Mouse (Mus musculus): ENCODE measurements around the gene Mrps12. TPM values are rescaled to one million over a fixed set of nuclear protein-coding genes. Genes with fewer than 3 reads are reported as not detected.
A peak's percentile ranks its signal among the peaks of the same experiment; 100 is the strongest.

Mrps12 gene
- polyA plus RNA-seq, 1 experiment from 2014 or later = 119 TPM

GRCm38 (mm10) chr7:28780067-28780658, 38.5 kb upstream of the Mrps12 start:
- Histone ChIP-seq H3K27ac (replicated peaks; ENCODE audit: low read depth, low read length) (peak overlapping the region; percentile 67; the same call in 1 of the 2 replicates), H3K4me3 (ENCODE audit: low read depth, low read length) (no peak overlapping the region), H3K9ac (ENCODE audit: low read depth, low read length) (0 out of 2 replicates have a peak overlapping the region, but pooled peaks have one; percentile 45), H3K4me1 (ENCODE audit: control insufficient read depth, insufficient read depth, low read length) (peaks cover 4% of the 10 kb centered on the region), H3K36me3 (ENCODE audit: control insufficient read depth, insufficient read depth, low read length) (peaks cover 32% of the 10 kb centered on the region; the same call in 1 of the 2 replicates), H3K9me3 (ENCODE audit: control insufficient read depth, low read length) (no peaks in the 10 kb centered on the region), H3K27me3 (replicated peaks; ENCODE audit: control insufficient read depth, insufficient read depth, low read length) (no peaks in the 10 kb centered on the region), H3K4me2 (ENCODE audit: low read depth, low read length) (no peak overlapping the region)
- ATAC-seq (ENCODE audit: low read depth) (peak; percentile 73), DNase-seq (ENCODE audit: low spot score) (peak; percentile 96)
- 43% methylated on average over 6 of the region's 6 CpGs for WGBS

- DNase-seq (ENCODE audit: low spot score) (no peak), ATAC-seq (ENCODE audit: low read depth) (no peak)
- Histone ChIP-seq H3K4me1 (ENCODE audit: control insufficient read depth, insufficient read depth, low read length) (peaks cover 4% of the 10 kb centered on the region), H3K27ac (replicated peaks; ENCODE audit: low read depth, low read length) (no peak overlapping the region), H3K27me3 (replicated peaks; ENCODE audit: control insufficient read depth, insufficient read depth, low read length) (no peaks in the 10 kb centered on the region), H3K4me3 (ENCODE audit: low read depth, low read length) (no peak overlapping the region), H3K36me3 (ENCODE audit: control insufficient read depth, insufficient read depth, low read length) (peaks cover 34% of the 10 kb centered on the region), H3K4me2 (ENCODE audit: low read depth, low read length) (no peak overlapping the region), H3K9ac (ENCODE audit: low read depth, low read length) (no peak overlapping the region), H3K9me3 (ENCODE audit: control insufficient read depth, low read length) (no peaks in the 10 kb centered on the region)
- WGBS = 84% methylated on average over 9 of the region's 9 CpGs
Measured at GRCm38 (mm10) chr7:28778825-28779224, 37.2 kb upstream of the Mrps12 start.

GRCm38 (mm10) chr7:28775129-28775528, 33.5 kb upstream of the Mrps12 start:
- Histone ChIP-seq H3K9me3 (ENCODE audit: control insufficient read depth, low read length) (no peaks in the 10 kb centered on the region), H3K4me2 (ENCODE audit: low read depth, low read length) (no peak overlapping the region), H3K4me3 (ENCODE audit: low read depth, low read length) (no peak overlapping the region), H3K27ac (replicated peaks; ENCODE audit: low read depth, low read length) (no peak overlapping the region), H3K36me3 (ENCODE audit: control insufficient read depth, insufficient read depth, low read length) (peaks cover 34% of the 10 kb centered on the region), H3K27me3 (replicated peaks; ENCODE audit: control insufficient read depth, insufficient read depth, low read length) (no peaks in the 10 kb centered on the region), H3K4me1 (ENCODE audit: control insufficient read depth, insufficient read depth, low read length) (peaks cover under 1% of the 10 kb centered on the region), H3K9ac (ENCODE audit: low read depth, low read length) (no peak overlapping the region)
- peak; percentile 69 for DNase-seq (ENCODE audit: low spot score)
- WGBS = 77% methylated on average over 7 of the region's 7 CpGs
- no peak for ATAC-seq (ENCODE audit: low read depth)

GRCm38 (mm10) chr7:28774164-28774563, 32.5 kb upstream of the Mrps12 start:
- WGBS = 38% methylated on average over 12 of the region's 12 CpGs
- ATAC-seq (ENCODE audit: low read depth) = peak; percentile 77
- peaks cover 34% of the 10 kb centered on the region for H3K36me3 ChIP-seq (ENCODE audit: control insufficient read depth, insufficient read depth, low read length)
- H3K27ac ChIP-seq (replicated peaks; ENCODE audit: low read depth, low read length) = 0 out of 2 replicates have a peak overlapping the region, but pooled peaks have one; percentile 21
- H3K4me2 ChIP-seq (ENCODE audit: low read depth, low read length) = no peak overlapping the region
- no peak overlapping the region; the same call in 1 of the 2 replicates for H3K9ac ChIP-seq (ENCODE audit: low read depth, low read length)
- DNase-seq (ENCODE audit: low spot score) = peak; percentile 81
- H3K4me3 ChIP-seq (ENCODE audit: low read depth, low read length) = no peak overlapping the region
- no peaks in the 10 kb centered on the region for H3K9me3 ChIP-seq (ENCODE audit: control insufficient read depth, low read length)
- no peaks in the 10 kb centered on the region for H3K4me1 ChIP-seq (ENCODE audit: control insufficient read depth, insufficient read depth, low read length)
- no peaks in the 10 kb centered on the region for H3K27me3 ChIP-seq (replicated peaks; ENCODE audit: control insufficient read depth, insufficient read depth, low read length)

- 64% methylated on average over 3 of the region's 3 CpGs for WGBS
- ATAC-seq (ENCODE audit: low read depth) = no peak
- Histone ChIP-seq H3K27me3 (replicated peaks; ENCODE audit: control insufficient read depth, insufficient read depth, low read length) (no peaks in the 10 kb centered on the region), H3K27ac (replicated peaks; ENCODE audit: low read depth, low read length) (no peak overlapping the region), H3K9ac (ENCODE audit: low read depth, low read length) (no peak overlapping the region), H3K4me3 (ENCODE audit: low read depth, low read length) (no peak overlapping the region), H3K4me2 (ENCODE audit: low read depth, low read length) (no peak overlapping the region), H3K36me3 (ENCODE audit: control insufficient read depth, insufficient read depth, low read length) (peaks cover 26% of the 10 kb centered on the region), H3K4me1 (ENCODE audit: control insufficient read depth, insufficient read depth, low read length) (no peaks in the 10 kb centered on the region), H3K9me3 (ENCODE audit: control insufficient read depth, low read length) (no peaks in the 10 kb centered on the region)
- DNase-seq (ENCODE audit: low spot score) = no peak
Measured at GRCm38 (mm10) chr7:28773163-28773562, 31.5 kb upstream of the Mrps12 start.

- WGBS = 92% methylated on average over 11 of the region's 11 CpGs
- Histone ChIP-seq H3K4me3 (ENCODE audit: low read depth, low read length) (no peak overlapping the region), H3K27me3 (replicated peaks; ENCODE audit: control insufficient read depth, insufficient read depth, low read length) (no peaks in the 10 kb centered on the region), H3K36me3 (ENCODE audit: control insufficient read depth, insufficient read depth, low read length) (peaks cover 22% of the 10 kb centered on the region), H3K4me1 (ENCODE audit: control insufficient read depth, insufficient read depth, low read length) (peaks cover 7% of the 10 kb centered on the region), H3K9ac (ENCODE audit: low read depth, low read length) (no peak overlapping the region), H3K9me3 (ENCODE audit: control insufficient read depth, low read length) (no peaks in the 10 kb centered on the region), H3K4me2 (ENCODE audit: low read depth, low read length) (no peak overlapping the region), H3K27ac (replicated peaks; ENCODE audit: low read depth, low read length) (no peak overlapping the region)
- DNase-seq (ENCODE audit: low spot score) = no peak
- no peak for ATAC-seq (ENCODE audit: low read depth)
Measured at GRCm38 (mm10) chr7:28771867-28772266, 30.2 kb upstream of the Mrps12 start.

GRCm38 (mm10) chr7:28770309-28770708, 28.7 kb upstream of the Mrps12 start:
- H3K9me3 ChIP-seq (ENCODE audit: control insufficient read depth, low read length) = no peaks in the 10 kb centered on the region
- H3K27me3 ChIP-seq (replicated peaks; ENCODE audit: control insufficient read depth, insufficient read depth, low read length) = no peaks in the 10 kb centered on the region
- no peak for DNase-seq (ENCODE audit: low spot score)
- H3K36me3 ChIP-seq (ENCODE audit: control insufficient read depth, insufficient read depth, low read length) = peaks cover 14% of the 10 kb centered on the region
- WGBS = 87% methylated on average over 3 of the region's 3 CpGs
- no peak overlapping the region for H3K9ac ChIP-seq (ENCODE audit: low read depth, low read length)
- no peak for ATAC-seq (ENCODE audit: low read depth)
- no peak overlapping the region for H3K27ac ChIP-seq (replicated peaks; ENCODE audit: low read depth, low read length)
- H3K4me3 ChIP-seq (ENCODE audit: low read depth, low read length) = no peak overlapping the region
- H3K4me2 ChIP-seq (ENCODE audit: low read depth, low read length) = no peak overlapping the region
- peaks cover 12% of the 10 kb centered on the region for H3K4me1 ChIP-seq (ENCODE audit: control insufficient read depth, insufficient read depth, low read length)

- Histone ChIP-seq H3K36me3 (ENCODE audit: control insufficient read depth, insufficient read depth, low read length) (peaks cover 11% of the 10 kb centered on the region), H3K27me3 (replicated peaks; ENCODE audit: control insufficient read depth, insufficient read depth, low read length) (no peaks in the 10 kb centered on the region), H3K9me3 (ENCODE audit: control insufficient read depth, low read length) (no peaks in the 10 kb centered on the region), H3K4me2 (ENCODE audit: low read depth, low read length) (no peak overlapping the region), H3K4me3 (ENCODE audit: low read depth, low read length) (no peak overlapping the region), H3K27ac (replicated peaks; ENCODE audit: low read depth, low read length) (no peak overlapping the region), H3K4me1 (ENCODE audit: control insufficient read depth, insufficient read depth, low read length) (peaks cover 12% of the 10 kb centered on the region), H3K9ac (ENCODE audit: low read depth, low read length) (no peak overlapping the region)
- WGBS = 89% methylated on average over 9 of the region's 9 CpGs
- no peak for DNase-seq (ENCODE audit: low spot score)
- no peak for ATAC-seq (ENCODE audit: low read depth)
Measured at GRCm38 (mm10) chr7:28769414-28769958, 27.9 kb upstream of the Mrps12 start.

All from embryonic facial prominence, embryonic 14.5 days (tissue).